Comparison of ENCODE assay signal across 20 mouse cellular contexts in the genomic region with DNA sequence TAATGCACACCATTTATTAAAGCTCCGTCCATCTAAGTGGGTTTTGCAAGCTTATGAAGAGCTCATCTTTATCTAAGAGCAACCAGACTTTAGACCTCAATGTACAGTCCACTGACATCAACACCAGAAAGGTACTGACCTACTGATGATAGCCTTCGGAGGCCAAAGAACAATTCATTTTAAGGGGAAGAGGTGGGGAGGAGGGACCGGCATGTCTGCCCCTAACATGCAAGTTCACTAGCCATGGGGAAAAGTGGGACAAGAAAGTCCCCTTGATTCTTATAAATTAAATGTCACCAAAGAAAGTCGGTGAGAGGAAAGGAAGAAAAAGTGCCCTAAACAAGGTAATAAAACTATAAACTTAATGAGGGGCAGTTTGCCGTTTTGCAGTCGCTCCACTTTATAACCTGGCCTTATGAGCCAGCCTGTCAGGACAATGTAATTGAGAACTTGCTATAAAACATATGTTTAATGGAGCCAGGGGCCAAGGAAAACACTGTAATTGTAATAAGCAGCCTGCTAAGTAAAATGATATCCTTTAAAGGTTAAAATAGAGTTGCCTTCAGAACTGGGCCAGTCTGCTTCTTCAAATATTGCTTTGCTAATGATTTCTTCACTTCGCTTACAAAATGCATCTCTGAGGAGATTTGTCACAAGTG.
DNase-seq lines count a peak whose midpoint lies in the region; ATAC-seq and TF ChIP-seq lines count a peak whose summit lies in the region.
"Had no signal": no experiment of that assay in that cellular context is flagged by ENCODE, and none has a peak within 500 bp of the region (broad histone marks: within the 10 kb centered on the region; RNA-seq: fewer than 3 reads in every experiment).

No protein-coding gene starts in this region.

- 14% methylated on average over 7 of the region's 7 CpGs for whole genome bisulfite sequencing in kidney, embryonic 14.5 days
- WGBS in lung, embryonic 14.5 days = 41% methylated on average over 7 of the region's 7 CpGs
- 52% methylated on average over 7 of the region's 7 CpGs for WGBS in lung, postnatal 0 days
- WGBS in limb, embryonic 10.5 days = 29% methylated on average over 7 of the region's 7 CpGs
- 14% methylated on average over 7 of the region's 7 CpGs for WGBS in limb, embryonic 14.5 days

- no peak overlapping the region for H3K4me3 ChIP-seq in kidney, embryonic 14.5 days (ENCODE audit: low read length)
- no peak overlapping the region for H3K4me3 ChIP-seq in lung, embryonic 14.5 days (ENCODE audit: low read depth, low read length)
- H3K4me3 ChIP-seq in lung, postnatal 0 days (ENCODE audit: low read depth, low read length) = no peak overlapping the region
- peak overlapping the region; percentile 13; the same call in 1 of the 2 replicates for H3K4me3 ChIP-seq in limb, embryonic 10.5 days
- no peak overlapping the region for H3K4me3 ChIP-seq in limb, embryonic 14.5 days (replicated peaks; ENCODE audit: low read length)
- H3K4me3 ChIP-seq: embryonic facial prominence, embryonic 12.5 days; forebrain, embryonic 12.5 days; heart, adult 2 months; heart, embryonic 15.5 days; hindbrain, embryonic 13.5 days had no signal

- peaks cover 7% of the 10 kb centered on the region; the same call in 1 of the 2 replicates for H3K4me1 ChIP-seq in kidney, embryonic 14.5 days (ENCODE audit: control insufficient read depth, insufficient read depth, low read length)
- H3K4me1 ChIP-seq in lung, embryonic 14.5 days (ENCODE audit: insufficient read depth) = peaks cover 3% of the 10 kb centered on the region; the same call in 1 of the 2 replicates
- no peaks in the 10 kb centered on the region for H3K4me1 ChIP-seq in lung, postnatal 0 days (ENCODE audit: insufficient read depth, low read depth, low read length)
- H3K4me1 ChIP-seq in limb, embryonic 10.5 days = peaks cover 49% of the 10 kb centered on the region
- peaks cover 15% of the 10 kb centered on the region for H3K4me1 ChIP-seq in limb, embryonic 14.5 days (ENCODE audit: control insufficient read depth, insufficient read depth, low read length)

- no peak for TF ChIP-seq EP300 in lung, postnatal 0 days (IDR thresholded peaks at IDR 0.05)

- H3K9me3 ChIP-seq in kidney, embryonic 14.5 days (ENCODE audit: control insufficient read depth, low read length) = no peaks in the 10 kb centered on the region
- H3K9me3 ChIP-seq in lung, embryonic 14.5 days (ENCODE audit: low read depth, low read length) = no peaks in the 10 kb centered on the region
- H3K9me3 ChIP-seq in lung, postnatal 0 days (ENCODE audit: low read length) = no peaks in the 10 kb centered on the region
- H3K9me3 ChIP-seq in limb, embryonic 10.5 days (replicated peaks) = no peaks in the 10 kb centered on the region
- H3K9me3 ChIP-seq in limb, embryonic 14.5 days (ENCODE audit: control insufficient read depth, low read length) = no peaks in the 10 kb centered on the region
- H3K9me3 ChIP-seq: embryonic facial prominence, embryonic 12.5 days; forebrain, embryonic 12.5 days; heart, embryonic 15.5 days; hindbrain, embryonic 13.5 days had no signal

- no peak overlapping the region; the same call in 1 of the 2 replicates for H3K4me2 ChIP-seq in kidney, embryonic 14.5 days (replicated peaks; ENCODE audit: low read depth, low read length)
- no peak overlapping the region for H3K4me2 ChIP-seq in lung, embryonic 14.5 days
- H3K4me2 ChIP-seq in lung, postnatal 0 days (replicated peaks; ENCODE audit: low read depth, low read length) = no peak overlapping the region
- 0 out of 2 replicates have a peak overlapping the region, but pooled peaks have one; percentile 8 for H3K4me2 ChIP-seq in limb, embryonic 14.5 days (replicated peaks; ENCODE audit: low read depth, low read length, severe bottlenecking)
- H3K4me2 ChIP-seq: embryonic facial prominence, embryonic 12.5 days; forebrain, embryonic 12.5 days; heart, embryonic 11.5 days; heart, embryonic 15.5 days; hindbrain, embryonic 13.5 days had no signal

- DNase-seq in kidney, adult 8-10 months = no peak
- peak; percentile 10 for DNase-seq in lung, embryonic 14.5 days
- DNase-seq in lung, postnatal 0 days (ENCODE audit: low spot score) = no peak
- no peak for DNase-seq in limb, embryonic 10.5 days (ENCODE audit: low spot score)
- peak; percentile 63 for DNase-seq in limb, embryonic 14.5 days (ENCODE audit: low spot score)
- DNase-seq in adipocyte (ENCODE audit: low spot score) = no peak
- DNase-seq: adrenal gland, postnatal 14 days; cerebellum, adult 11-12 months; cerebellum, adult 9-10 months; embryo, embryonic 11 days; gastrocnemius, postnatal 14 days; heart, adult 2 months; heart, postnatal 14 days had no signal

- TF ChIP-seq POLR2A in limb, embryonic 14.5 days (IDR thresholded peaks at IDR 0.05; ENCODE audit: borderline replicate concordance, extremely low read depth, insufficient read depth, insufficient read length) = no peak

- no peak overlapping the region for H3K27ac ChIP-seq in kidney, embryonic 14.5 days (ENCODE audit: low read depth, low read length)
- no peak overlapping the region for H3K27ac ChIP-seq in lung, embryonic 14.5 days (ENCODE audit: low read depth)
- no peak overlapping the region for H3K27ac ChIP-seq in lung, postnatal 0 days (ENCODE audit: low read length)
- peak overlapping the region; percentile 61 for H3K27ac ChIP-seq in limb, embryonic 10.5 days
- no peak overlapping the region for H3K27ac ChIP-seq in limb, embryonic 14.5 days (replicated peaks; ENCODE audit: low read depth, low read length)
- H3K27ac ChIP-seq: embryonic facial prominence, embryonic 12.5 days; forebrain, embryonic 12.5 days; heart, adult 2 months; heart, embryonic 15.5 days; hindbrain, embryonic 13.5 days had no signal

- H3K27me3 ChIP-seq in kidney, embryonic 14.5 days (ENCODE audit: control insufficient read depth, insufficient read depth, low read length) = no peaks in the 10 kb centered on the region
- H3K27me3 ChIP-seq in lung, embryonic 14.5 days (ENCODE audit: insufficient read depth, low read length) = no peaks in the 10 kb centered on the region
- H3K27me3 ChIP-seq in lung, postnatal 0 days (replicated peaks; ENCODE audit: insufficient read depth, low read length) = no peaks in the 10 kb centered on the region
- H3K27me3 ChIP-seq in limb, embryonic 10.5 days (ENCODE audit: low read depth, poor library complexity, severe bottlenecking) = peaks cover 12% of the 10 kb centered on the region; the same call in 1 of the 2 replicates
- peaks cover 38% of the 10 kb centered on the region for H3K27me3 ChIP-seq in limb, embryonic 14.5 days (ENCODE audit: control insufficient read depth, insufficient read depth, low read length)
- H3K27me3 ChIP-seq: embryonic facial prominence, embryonic 12.5 days; heart, embryonic 15.5 days had no signal

- no peak overlapping the region for H3K9ac ChIP-seq in kidney, embryonic 14.5 days (ENCODE audit: low read depth, low read length)
- H3K9ac ChIP-seq in lung, embryonic 14.5 days = no peak overlapping the region
- no peak overlapping the region for H3K9ac ChIP-seq in lung, postnatal 0 days (replicated peaks; ENCODE audit: low read depth)
- H3K9ac ChIP-seq in limb, embryonic 14.5 days (ENCODE audit: low read depth, low read length, severe bottlenecking) = no peak overlapping the region
- H3K9ac ChIP-seq: embryonic facial prominence, embryonic 12.5 days; forebrain, embryonic 12.5 days; heart, embryonic 15.5 days; hindbrain, embryonic 13.5 days had no signal

- ATAC-seq in kidney, embryonic 14.5 days (ENCODE audit: low FRiP score, low TSS enrichment) = peak; percentile 83
- ATAC-seq in lung, embryonic 14.5 days (ENCODE audit: insufficient read depth) = no peak
- ATAC-seq in lung, postnatal 0 days = no peak
- ATAC-seq in limb, embryonic 14.5 days (ENCODE audit: low FRiP score, low read depth) = no peak; the same call in 1 of the 2 replicates
- ATAC-seq: forebrain, embryonic 16.5 days had no signal

- H3K36me3 ChIP-seq in kidney, embryonic 14.5 days (ENCODE audit: control insufficient read depth, insufficient read depth, low read length) = no peaks in the 10 kb centered on the region
- no peaks in the 10 kb centered on the region for H3K36me3 ChIP-seq in lung, embryonic 14.5 days (ENCODE audit: insufficient read depth)
- no peaks in the 10 kb centered on the region for H3K36me3 ChIP-seq in lung, postnatal 0 days (ENCODE audit: insufficient read depth, low read length)
- H3K36me3 ChIP-seq in limb, embryonic 10.5 days = no peaks in the 10 kb centered on the region
- no peaks in the 10 kb centered on the region for H3K36me3 ChIP-seq in limb, embryonic 14.5 days (ENCODE audit: control insufficient read depth, insufficient read depth, low read length)
- H3K36me3 ChIP-seq: embryonic facial prominence, embryonic 12.5 days; forebrain, embryonic 12.5 days; heart, embryonic 15.5 days; hindbrain, embryonic 13.5 days had no signal

- no peak for TF ChIP-seq CTCF in lung, embryonic 14.5 days (IDR thresholded peaks at IDR 0.05; ENCODE audit: low read depth)
- TF ChIP-seq CTCF in lung, postnatal 0 days (IDR thresholded peaks at IDR 0.05) = no peak

Comparison
In these comparisons a context has a peak if more than half of its experiments do, and no peak if none do; other contexts are left out.
1. DNase-seq: peak in lung, embryonic 14.5 days (single experiment) and limb, embryonic 14.5 days (single experiment); none in kidney, adult 8-10 months (0 of 2), lung, postnatal 0 days (single experiment), limb, embryonic 10.5 days (single experiment) and adipocyte (single experiment).